12 mouse cellular contexts compared by ENCODE assay signal in the genomic region with DNA sequence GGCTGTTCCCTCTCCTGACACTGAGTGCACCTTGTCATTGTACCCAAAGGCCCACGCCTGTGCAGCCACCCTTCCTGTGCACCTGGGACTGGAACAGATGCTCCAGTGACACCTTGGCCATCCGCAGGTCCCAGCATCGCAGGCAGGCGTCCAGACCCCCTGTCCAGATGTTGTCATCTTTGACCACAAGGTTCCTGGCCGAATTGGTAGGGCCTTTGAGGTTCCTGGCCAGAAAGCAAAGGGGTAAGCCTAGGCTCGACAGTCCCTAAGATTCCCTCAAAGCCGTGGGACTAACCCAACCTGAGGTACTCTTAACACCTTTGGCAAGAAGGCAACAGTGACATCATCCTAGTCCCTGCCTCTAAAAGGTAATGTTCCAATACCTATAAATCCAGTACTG.
A peak's percentile ranks its signal among the peaks of the same experiment; 100 is the strongest.
DNase-seq lines count a peak whose midpoint lies in the region; ATAC-seq lines count a peak whose summit lies in the region.
"Had no signal": no experiment of that assay in that cellular context is flagged by ENCODE, and none has a peak within 500 bp of the region (broad histone marks: within the 10 kb centered on the region; RNA-seq: fewer than 3 reads in every experiment).

No protein-coding gene starts in this region.

- peak; percentile 60 for DNase-seq in cerebellum, adult 11-12 months
- DNase-seq in cerebellum, adult 8-10 months, result no peak
- DNase-seq in cerebellum, adult 9-10 months, result peak; percentile 55
- DNase-seq in cerebellum, adult 9-11 months, result peak; percentile 59
- DNase-seq in natural killer cell, adult 2 months (ENCODE audit: low spot score in 2 of 2), result no peak
- DNase-seq: adrenal gland, adult 2 months; adrenal gland, postnatal 10 days; adrenal gland, postnatal 25 days; forebrain, postnatal 0 days had no signal

- ATAC-seq in cerebellum, adult (ENCODE audit: insufficient number of reproducible peaks, low FRiP score, low TSS enrichment), result no peak
- ATAC-seq: forebrain, embryonic 13.5 days; forebrain, embryonic 15.5 days; forebrain, postnatal 0 days had no signal

Comparison
In these comparisons a context has a peak if more than half of its experiments do, and no peak if none do; other contexts are left out.
1. DNase-seq: peak in cerebellum, adult 11-12 months (single experiment), cerebellum, adult 9-10 months (single experiment) and cerebellum, adult 9-11 months (single experiment); none in cerebellum, adult 8-10 months (single experiment) and natural killer cell, adult 2 months (0 of 2).